Mouse (Mus musculus) stomach, postnatal 0 days (tissue): ENCODE measurements around the gene Vmn1r27.

Experiments used
- CTCF ChIP-seq: IDR thresholded peaks from 2 replicates; pipeline ENCODE4 v1.5.1; 2016; ENCODE audit warnings: antibody characterized with exemption, low read depth, mild to moderate bottlenecking, moderate library complexity
- EP300 ChIP-seq: optimal IDR thresholded peaks from 2 replicates; pipeline ENCODE3; 2016; ENCODE audit warnings: antibody characterized with exemption

GRCm38 (mm10) chr6:58216119-58216518 is 2.5 kb downstream of the Vmn1r27 start:
- TF ChIP-seq CTCF (no peak), EP300 (no peak)
